Mouse (Mus musculus) lung, adult 2 months (tissue): ENCODE data around the gene Mogat1.

Experiments used
- CTCF ChIP-seq: fragments of 200-500 bp; IDR thresholded peaks from 2 replicates; pipeline ENCODE4 v1.5.1; 2011; ENCODE audit warnings: mild to moderate bottlenecking, low read length, control low read depth; ENCODE audit not compliant: insufficient read depth
- POLR2A ChIP-seq: fragments of 200-500 bp; IDR thresholded peaks from 2 replicates; pipeline ENCODE4 v1.6.1; 2011; ENCODE audit warnings: low read depth, mild to moderate bottlenecking, control low read depth, low read length, borderline replicate concordance; ENCODE audit errors: extremely low read depth

DNA sequence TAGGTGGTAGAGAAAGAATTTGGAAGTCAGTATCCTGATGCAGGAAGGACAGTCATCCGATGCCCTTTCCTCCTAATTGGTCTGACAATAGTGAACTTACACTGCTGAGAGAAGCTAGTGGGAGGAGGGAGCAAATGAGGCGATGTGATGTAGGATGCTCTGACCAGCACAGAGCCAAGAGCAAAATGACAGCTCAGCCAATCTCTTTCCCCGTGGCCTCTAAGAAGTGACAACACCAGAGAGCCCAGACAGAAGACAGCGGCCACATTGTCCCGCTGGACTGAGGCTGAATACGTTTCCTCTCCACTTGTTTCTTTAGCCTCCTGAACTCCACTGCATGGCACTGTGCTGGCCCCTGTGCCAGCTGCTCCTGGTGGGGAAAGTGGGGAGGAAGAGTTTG lies 38.2 kb downstream of the Mogat1 start:
- no peak for TF ChIP-seq CTCF
- TF ChIP-seq POLR2A: no peak
